Mouse (Mus musculus) thymus, adult 2 months (tissue): ENCODE data around the gene Pla2g12b. TPM values are rescaled to one million over a fixed set of nuclear protein-coding genes. Genes with fewer than 3 reads are reported as not detected.

ENCODE experiments used
- DNase-seq: peaks from one replicate; pipeline ENCODE4 v3.0.0; 2021
- H3K27ac ChIP-seq: fragments of 200-500 bp; 2 replicates; pipeline ENCODE4 v1.5.1; 2012; ENCODE audit warnings: low read length, control low read depth; ENCODE audit not compliant: control insufficient read depth, insufficient read depth
- H3K27me3 ChIP-seq: fragments of 200-500 bp; 2 replicates; pipeline ENCODE4 v1.6.1; 2012; ENCODE audit warnings: mild to moderate bottlenecking, low read length, moderate library complexity, mixed read lengths; ENCODE audit not compliant: control insufficient read depth, insufficient read depth
- H3K36me3 ChIP-seq: fragments of 200-500 bp; 2 replicates; pipeline ENCODE4 v1.6.1; 2012; ENCODE audit warnings: mild to moderate bottlenecking, low read length, moderate library complexity; ENCODE audit not compliant: control insufficient read depth, insufficient read depth
- H3K4me1 ChIP-seq: fragments of 200-500 bp; replicated peaks from 2 replicates; pipeline ENCODE4 v1.6.1; 2012; ENCODE audit warnings: low read length; ENCODE audit not compliant: control insufficient read depth, insufficient read depth
- H3K4me3 ChIP-seq: fragments of 200-500 bp; 2 replicates; pipeline ENCODE4 v1.5.1; 2012; ENCODE audit warnings: mild to moderate bottlenecking, low read length, control low read depth, moderate library complexity; ENCODE audit not compliant: control insufficient read depth, insufficient read depth
- CTCF ChIP-seq: fragments of 200-500 bp; IDR thresholded peaks from 2 replicates; pipeline ENCODE4 v1.5.1; 2012; ENCODE audit warnings: mild to moderate bottlenecking, control low read depth, low read length, moderate library complexity, borderline replicate concordance; ENCODE audit not compliant: control insufficient read depth, poor library complexity, insufficient read depth; ENCODE audit errors: extremely low read depth
- POLR2A ChIP-seq: fragments of 200-500 bp; IDR thresholded peaks from 2 replicates; pipeline ENCODE4 v1.6.1; 2012; ENCODE audit warnings: mild to moderate bottlenecking, low read length, control low read depth, moderate library complexity; ENCODE audit not compliant: control insufficient read depth, poor library complexity, insufficient read depth; ENCODE audit errors: extremely low read depth
- WGBS: fragments of 180-500 bp; shearing (Covaris S2); methylation state at CpG from one replicate; pipeline ENCODE4 v1.1.7; 2018; 5-methylcytosine and 5-hydroxymethylcytosine counted together
- polyA plus RNA-seq: library from polyadenylated mRNA; depleted of rRNA; stranded (reverse); fragments of >200 nt; gene quantifications from 2 replicates; pipeline ENCODE4 v1.2.3, GENCODE M21; 2012

Gene Pla2g12b
- polyA plus RNA-seq, 1 experiment, result not detected

DNA sequence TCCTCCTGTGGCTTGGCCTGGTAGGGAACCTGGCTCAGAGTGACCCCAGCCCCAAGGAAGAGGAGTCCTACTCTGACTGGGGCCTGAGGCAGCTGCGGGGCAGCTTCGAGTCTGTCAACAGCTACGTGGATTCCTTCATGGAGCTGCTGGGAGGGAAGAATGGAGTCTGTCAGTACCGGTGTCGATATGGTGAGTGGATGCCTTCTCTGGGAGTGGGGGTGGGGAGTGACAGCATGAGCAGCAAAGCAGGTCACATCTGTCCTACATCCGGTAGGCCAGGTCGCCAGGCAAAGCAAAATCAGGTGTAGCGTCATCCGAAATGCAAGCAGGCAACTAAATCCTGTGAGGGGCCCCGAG lies 311 bp downstream of the Pla2g12b start:
- DNase-seq, result no peak
- Histone ChIP-seq H3K4me1 (no peaks in the 10 kb centered on the region), H3K27ac (no peak overlapping the region), H3K4me3 (no peak overlapping the region), H3K27me3 (no peaks in the 10 kb centered on the region), H3K36me3 (no peaks in the 10 kb centered on the region)
- WGBS, result 91% methylated on average over 10 of the region's 10 CpGs
- TF ChIP-seq CTCF (no peak), POLR2A (no peak)

DNA sequence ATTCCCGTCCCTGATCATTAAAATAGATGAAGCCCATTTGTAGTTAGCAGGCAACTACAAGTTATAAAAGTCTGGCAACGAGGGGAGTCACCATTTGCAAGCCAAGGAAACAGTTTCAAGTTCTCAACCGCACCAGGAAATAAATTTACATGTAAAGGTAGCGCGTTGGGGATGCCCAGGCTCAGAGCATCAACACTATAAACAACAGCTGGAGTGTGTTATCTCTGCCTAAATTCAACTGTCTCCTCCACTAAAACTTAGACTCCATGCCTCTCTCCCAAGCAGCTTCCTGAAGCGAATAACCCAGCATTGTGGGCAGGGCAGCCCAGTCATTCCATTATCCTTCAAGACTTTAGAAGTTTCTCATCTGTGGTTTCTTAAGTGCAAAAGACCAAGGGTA lies 5.0 kb downstream of the Pla2g12b start:
- TF ChIP-seq CTCF (no peak), POLR2A (no peak)
- WGBS, result 53% methylated on average over 6 of the region's 6 CpGs
- Histone ChIP-seq H3K4me1 (no peaks in the 10 kb centered on the region), H3K36me3 (no peaks in the 10 kb centered on the region), H3K27me3 (no peaks in the 10 kb centered on the region), H3K4me3 (no peak overlapping the region), H3K27ac (no peak overlapping the region)
- no peak for DNase-seq

DNA sequence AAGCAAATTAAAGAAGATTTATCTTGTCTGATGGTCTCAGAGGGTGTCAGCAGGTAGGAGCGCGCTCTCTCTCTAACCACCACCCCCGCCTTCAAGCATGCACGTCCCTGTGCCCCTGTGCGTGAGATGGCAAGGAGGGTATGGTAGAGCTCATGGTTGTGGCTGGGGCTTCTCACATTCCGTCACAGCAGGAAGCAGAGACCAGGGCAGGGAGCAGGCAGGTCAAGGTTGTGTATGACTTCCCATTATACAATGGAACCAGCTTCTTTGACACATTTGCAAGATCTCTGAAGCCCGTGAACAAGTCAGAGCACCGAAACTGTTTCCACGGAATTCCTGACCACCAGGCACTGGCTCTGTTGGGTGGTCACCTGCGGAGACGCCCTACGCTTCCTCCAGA lies 6.8 kb downstream of the Pla2g12b start:
- Histone ChIP-seq H3K4me1 (no peaks in the 10 kb centered on the region), H3K4me3 (no peak overlapping the region), H3K27me3 (no peaks in the 10 kb centered on the region), H3K27ac (no peak overlapping the region), H3K36me3 (no peaks in the 10 kb centered on the region)
- 75% methylated on average over 12 of the region's 12 CpGs for WGBS
- no peak for DNase-seq
- no peak for TF ChIP-seq CTCF
- TF ChIP-seq POLR2A, result no peak

DNA sequence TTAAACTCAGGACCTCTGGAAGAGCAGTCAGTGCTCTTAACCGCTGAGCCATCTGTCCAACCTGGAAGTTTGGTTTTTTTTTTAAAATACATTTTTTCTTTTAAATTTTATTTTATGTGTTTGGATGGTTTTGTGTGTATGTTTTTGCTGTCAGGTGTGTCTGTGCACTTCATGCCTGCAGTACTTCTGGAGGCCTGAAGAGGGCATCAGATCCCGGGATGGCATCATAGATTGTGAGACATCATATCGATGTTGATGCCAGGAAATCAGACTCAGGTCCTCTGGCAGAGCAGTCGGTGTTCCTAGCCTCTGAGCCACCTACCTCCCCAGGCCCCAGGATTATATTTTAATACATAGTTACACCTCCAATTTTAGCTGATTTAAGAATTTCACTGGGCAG lies 10.3 kb downstream of the Pla2g12b start:
- 94% methylated on average over 4 of the region's 4 CpGs for WGBS
- TF ChIP-seq POLR2A (no peak), CTCF (no peak)
- H3K36me3 ChIP-seq, result no peaks in the 10 kb centered on the region
- no peak for DNase-seq
- no peak overlapping the region for H3K27ac ChIP-seq
- H3K4me3 ChIP-seq, result no peak overlapping the region
- H3K4me1 ChIP-seq, result no peaks in the 10 kb centered on the region
- no peaks in the 10 kb centered on the region for H3K27me3 ChIP-seq

DNA sequence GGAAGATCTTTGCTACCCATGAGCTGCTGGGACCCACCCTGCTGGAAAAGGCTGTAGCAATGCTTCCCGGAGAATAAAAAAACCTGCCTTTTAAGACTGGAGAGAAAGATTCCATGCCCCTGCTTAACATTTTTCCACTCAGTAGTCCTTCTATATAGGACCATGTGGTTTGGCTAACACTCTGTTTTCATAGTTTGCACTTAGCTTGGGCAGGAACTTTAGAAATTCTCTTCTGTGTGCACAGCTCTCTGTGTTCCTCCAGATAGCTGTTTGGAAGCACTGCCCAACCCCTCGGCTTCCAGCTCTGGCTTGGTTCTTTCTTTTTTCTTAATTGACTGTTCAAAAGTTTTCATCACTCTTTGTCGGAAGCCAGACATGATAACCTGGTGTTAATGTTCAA lies 13.2 kb downstream of the Pla2g12b start:
- Histone ChIP-seq H3K4me1 (no peaks in the 10 kb centered on the region), H3K27ac (no peak overlapping the region), H3K4me3 (no peak overlapping the region), H3K27me3 (no peaks in the 10 kb centered on the region), H3K36me3 (no peaks in the 10 kb centered on the region)
- DNase-seq, result no peak
- TF ChIP-seq CTCF, result no peak
- TF ChIP-seq POLR2A, result no peak
- 90% methylated on average over 3 of the region's 3 CpGs for WGBS

DNA sequence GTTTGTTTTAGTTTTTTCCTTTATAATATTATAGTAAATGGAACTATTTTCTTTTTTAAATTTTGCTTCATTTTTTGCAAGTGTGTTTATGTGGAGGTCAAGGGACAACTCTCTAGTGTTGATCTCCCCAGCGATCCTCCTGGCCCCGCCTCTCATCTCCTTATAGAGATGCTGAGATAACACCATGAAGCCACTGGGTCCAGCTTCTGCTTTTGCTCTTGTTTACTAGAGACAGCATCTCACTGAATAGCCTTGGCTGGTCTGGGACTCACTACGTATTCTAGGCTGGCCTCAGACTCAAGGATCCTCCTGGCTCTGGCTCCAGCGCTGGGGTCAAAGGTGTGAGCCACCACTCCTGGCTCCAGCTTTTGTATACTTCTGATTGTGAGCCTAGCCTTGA lies 16.1 kb downstream of the Pla2g12b start:
- no peak for DNase-seq
- WGBS, result 82% methylated on average over 4 of the region's 4 CpGs
- H3K4me3 ChIP-seq, result no peak overlapping the region
- no peaks in the 10 kb centered on the region for H3K36me3 ChIP-seq
- H3K27me3 ChIP-seq, result no peaks in the 10 kb centered on the region
- H3K27ac ChIP-seq, result no peak overlapping the region
- peaks cover 5% of the 10 kb centered on the region for H3K4me1 ChIP-seq
- TF ChIP-seq POLR2A, result no peak
- no peak for TF ChIP-seq CTCF

DNA sequence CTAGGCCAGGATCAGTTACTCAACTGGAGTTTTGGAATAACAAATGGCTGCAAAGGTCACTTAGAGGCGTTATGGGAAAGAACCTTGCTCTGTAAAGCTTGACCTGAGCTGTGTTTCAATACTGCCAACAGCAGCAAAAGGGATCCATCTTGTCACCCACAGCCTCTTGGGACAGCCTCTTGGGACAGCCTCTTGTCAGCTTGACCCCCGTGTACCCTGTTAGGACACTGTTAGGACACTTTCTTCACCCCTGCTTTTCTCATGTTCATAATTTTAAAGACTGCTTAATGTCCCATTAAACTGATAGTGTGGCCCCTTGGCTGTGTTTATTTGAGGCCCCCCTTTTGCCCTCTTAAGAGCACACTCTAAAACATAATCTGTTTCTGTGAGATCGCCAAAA lies 21.0 kb downstream of the Pla2g12b start:
- Histone ChIP-seq H3K27ac (no peak overlapping the region), H3K4me3 (no peak overlapping the region), H3K27me3 (no peaks in the 10 kb centered on the region), H3K36me3 (no peaks in the 10 kb centered on the region), H3K4me1 (peaks cover 5% of the 10 kb centered on the region)
- 95% methylated on average over 3 of the region's 3 CpGs for WGBS
- no peak for DNase-seq
- TF ChIP-seq POLR2A (no peak), CTCF (no peak)
